Mouse (Mus musculus) intestine, embryonic 15.5 days (tissue): ENCODE data around the gene Sgta. TPM values are rescaled to one million over a fixed set of nuclear protein-coding genes. Genes with fewer than 3 reads are reported as not detected.

Source experiments
- ATAC-seq: fragments of 200-750 bp; cut with Nextera tagmentation; 2 replicates; pipeline ENCODE4 v1.8.0; 2017; ENCODE audit warnings: moderate TSS enrichment, moderate library complexity
- H3K27ac ChIP-seq: fragments of 300-500 bp; sonication (generic); 2 replicates; pipeline ENCODE4 v1.5.1; 2015; ENCODE audit warnings: mild to moderate bottlenecking, inconsistent platforms
- H3K27me3 ChIP-seq: fragments of 300-500 bp; sonication (generic); replicated peaks from 2 replicates; pipeline ENCODE4 v1.6.1; 2015; ENCODE audit warnings: inconsistent platforms
- H3K36me3 ChIP-seq: fragments of 300-500 bp; sonication (generic); 2 replicates; pipeline ENCODE4 v1.6.1; 2015; ENCODE audit warnings: inconsistent platforms
- H3K4me1 ChIP-seq: fragments of 300-500 bp; sonication (generic); replicated peaks from 2 replicates; pipeline ENCODE4 v1.6.1; 2015; ENCODE audit warnings: inconsistent platforms
- H3K4me2 ChIP-seq: fragments of 300-500 bp; sonication (generic); replicated peaks from 2 replicates; pipeline ENCODE4 v1.6.1; 2015; ENCODE audit warnings: mild to moderate bottlenecking, inconsistent platforms
- H3K4me3 ChIP-seq: fragments of 300-500 bp; sonication (generic); replicated peaks from 2 replicates; pipeline ENCODE4 v1.5.1; 2015; ENCODE audit warnings: inconsistent platforms
- H3K9ac ChIP-seq: fragments of 300-500 bp; sonication (generic); 2 replicates; pipeline ENCODE4 v1.6.1; 2015; ENCODE audit warnings: inconsistent platforms
- H3K9me3 ChIP-seq: fragments of 300-500 bp; sonication (generic); 2 replicates; pipeline ENCODE4 v1.6.1; 2016; ENCODE audit warnings: inconsistent platforms
- WGBS: fragments of 180-500 bp; shearing (Covaris S2); methylation state at CpG from one replicate; pipeline ENCODE4 v1.1.7; 2015; 5-methylcytosine and 5-hydroxymethylcytosine counted together
- polyA plus RNA-seq: library from polyadenylated mRNA; unstranded; fragments of >200 nt; fragmentation: Nextera tagmentation; extraction: Ambion mirVana; gene quantifications from 2 replicates; pipeline ENCODE4 v1.2.1, GENCODE M21; 2015

Gene Sgta
- polyA plus RNA-seq, 1 experiment from 2014 or later: 166 TPM

GRCm38 (mm10) chr10:80994621-80995020 is 65.4 kb downstream of the Sgta start:
- Histone ChIP-seq H3K4me2 (peak overlapping the region; percentile 48; the same call in 1 of the 2 replicates), H3K9me3 (no peaks in the 10 kb centered on the region), H3K4me3 (0 out of 2 replicates have a peak overlapping the region, but pooled peaks have one; percentile 1), H3K4me1 (peaks cover 8% of the 10 kb centered on the region; the same call in 1 of the 2 replicates), H3K27me3 (peaks cover 3% of the 10 kb centered on the region; the same call in 1 of the 2 replicates), H3K27ac (no peak overlapping the region), H3K36me3 (no peaks in the 10 kb centered on the region), H3K9ac (no peak overlapping the region)
- 60% methylated on average over 4 of the region's 4 CpGs for WGBS
- ATAC-seq: no peak

Other genes with a start within 250 kb of the Sgta start
- gene Jsrp1, start 246.7 kb downstream of the Sgta start, polyA plus RNA-seq: 0.88 and 1.2 TPM in 2 replicates
- 1,393 and 1,601 TPM in 2 replicates for gene Oaz1, start 233.5 kb downstream of the Sgta start, polyA plus RNA-seq
- 0.05 and 0.09 TPM in 2 replicates for gene Lingo3, start 216.1 kb downstream of the Sgta start, polyA plus RNA-seq
- 270 and 286 TPM in 2 replicates for gene Lsm7, start 205.0 kb downstream of the Sgta start, polyA plus RNA-seq
- gene Sppl2b, start 204.9 kb downstream of the Sgta start, polyA plus RNA-seq: 34.8 and 37.8 TPM in 2 replicates
- 0.05 TPM in 1 of 2 replicates, not detected in the other for gene Tmprss9, start 188.3 kb downstream of the Sgta start, polyA plus RNA-seq
- gene Timm13, start 159.2 kb downstream of the Sgta start, polyA plus RNA-seq: 363 and 364 TPM in 2 replicates
- 41.0 and 42.6 TPM in 2 replicates for gene Lmnb2, start 141.9 kb downstream of the Sgta start, polyA plus RNA-seq
- gene Gadd45b, start 130.1 kb downstream of the Sgta start, polyA plus RNA-seq: 26.6 and 29.9 TPM in 2 replicates
- gene Gng7, start 45.2 kb downstream of the Sgta start, polyA plus RNA-seq: 4.5 and 4.7 TPM in 2 replicates
- 0.94 and 1.2 TPM in 2 replicates for gene Diras1, start 34.5 kb downstream of the Sgta start, polyA plus RNA-seq
- gene Slc39a3, start 22.8 kb downstream of the Sgta start, polyA plus RNA-seq: 15.0 and 18.2 TPM in 2 replicates
- 57.1 and 60.1 TPM in 2 replicates for gene Thop1, start 9.9 kb upstream of the Sgta start, polyA plus RNA-seq
- 48.2 and 57.8 TPM in 2 replicates for gene Creb3l3, start 38.7 kb upstream of the Sgta start, polyA plus RNA-seq
- gene Map2k2, start 45.7 kb upstream of the Sgta start, polyA plus RNA-seq: 190 and 208 TPM in 2 replicates
- gene Zbtb7a, start 75.0 kb upstream of the Sgta start, polyA plus RNA-seq: 52.5 and 53.0 TPM in 2 replicates
- 47.2 and 58.4 TPM in 2 replicates for gene Pias4, start 107.7 kb upstream of the Sgta start, polyA plus RNA-seq
- 515 and 540 TPM in 2 replicates for gene Eef2, start 116.5 kb upstream of the Sgta start, polyA plus RNA-seq
- 56.6 and 62.7 TPM in 2 replicates for gene Dapk3, start 122.8 kb upstream of the Sgta start, polyA plus RNA-seq
- 0.13 and 0.15 TPM in 2 replicates for gene 4930442H23Rik, start 123.7 kb upstream of the Sgta start, polyA plus RNA-seq
- 0.14 TPM in 1 of 2 replicates, not detected in the other for gene Nmrk2, start 141.9 kb upstream of the Sgta start, polyA plus RNA-seq
- gene Atcay, start 170.7 kb upstream of the Sgta start, polyA plus RNA-seq: 1.7 TPM in 2 replicates
- 7.9 and 9.2 TPM in 2 replicates for gene Zfr2, start 173.0 kb upstream of the Sgta start, polyA plus RNA-seq
- gene Matk, start 192.8 kb upstream of the Sgta start, polyA plus RNA-seq: 2.2 and 2.4 TPM in 2 replicates
- gene Mrpl54, start 206.8 kb upstream of the Sgta start, polyA plus RNA-seq: 242 and 245 TPM in 2 replicates
- 55.1 and 69.2 TPM in 2 replicates for gene Apba3, start 206.8 kb upstream of the Sgta start, polyA plus RNA-seq
- gene Tjp3, start 231.4 kb upstream of the Sgta start, polyA plus RNA-seq: 47.0 and 53.3 TPM in 2 replicates
- 41.2 and 42.7 TPM in 2 replicates for gene Pip5k1c, start 232.8 kb upstream of the Sgta start, polyA plus RNA-seq